Mouse (Mus musculus) CD8-positive naive resting alpha-beta T cell, adult 2 months (primary cell): ENCODE measurements around the gene Hoxc9.

Experiments used
- DNase-seq, 2 experiments: peaks; one replicate each; pipeline ENCODE4 v3.0.0; 2022; ENCODE audit warnings: low read depth in 2 of 2, low spot score in 2 of 2

Hoxc9 gene

DNA sequence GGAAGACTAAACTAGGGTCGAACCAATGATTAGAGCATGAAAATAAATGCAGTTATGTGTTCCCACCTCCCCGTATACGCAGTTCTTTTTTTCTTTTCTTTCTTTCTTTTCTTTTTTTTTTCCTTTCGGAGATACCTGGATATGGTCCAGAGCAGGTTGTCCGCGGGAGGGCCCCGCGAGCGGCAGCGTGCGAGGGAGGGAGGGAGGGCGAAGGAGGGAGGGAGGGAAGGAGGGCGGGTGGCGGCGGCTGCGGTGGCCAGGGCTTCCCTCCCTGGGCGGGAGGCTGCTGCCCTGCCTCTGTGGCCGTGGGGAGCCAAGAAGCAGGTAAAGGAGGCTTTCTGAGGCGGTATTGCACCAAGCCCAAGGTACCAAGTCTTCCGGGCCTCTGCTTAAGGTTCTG, at the start of gene Hoxc9:
Gene Hoxc9 (plus strand): TSS at position 269 of the 400 bp plus-strand sequence.
- DNase-seq: no peak

- no peak for DNase-seq
Measured at GRCm38 (mm10) chr15:102927032-102927645, 49.1 kb upstream of the Hoxc9 start.

GRCm38 (mm10) chr15:102931706-102932358, 44.4 kb upstream of the Hoxc9 start:
- DNase-seq: no peak

GRCm38 (mm10) chr15:102934438-102934837, 41.8 kb upstream of the Hoxc9 start:
- DNase-seq: no peak

GRCm38 (mm10) chr15:102934897-102935296, 41.3 kb upstream of the Hoxc9 start:
- DNase-seq: no peak

DNA sequence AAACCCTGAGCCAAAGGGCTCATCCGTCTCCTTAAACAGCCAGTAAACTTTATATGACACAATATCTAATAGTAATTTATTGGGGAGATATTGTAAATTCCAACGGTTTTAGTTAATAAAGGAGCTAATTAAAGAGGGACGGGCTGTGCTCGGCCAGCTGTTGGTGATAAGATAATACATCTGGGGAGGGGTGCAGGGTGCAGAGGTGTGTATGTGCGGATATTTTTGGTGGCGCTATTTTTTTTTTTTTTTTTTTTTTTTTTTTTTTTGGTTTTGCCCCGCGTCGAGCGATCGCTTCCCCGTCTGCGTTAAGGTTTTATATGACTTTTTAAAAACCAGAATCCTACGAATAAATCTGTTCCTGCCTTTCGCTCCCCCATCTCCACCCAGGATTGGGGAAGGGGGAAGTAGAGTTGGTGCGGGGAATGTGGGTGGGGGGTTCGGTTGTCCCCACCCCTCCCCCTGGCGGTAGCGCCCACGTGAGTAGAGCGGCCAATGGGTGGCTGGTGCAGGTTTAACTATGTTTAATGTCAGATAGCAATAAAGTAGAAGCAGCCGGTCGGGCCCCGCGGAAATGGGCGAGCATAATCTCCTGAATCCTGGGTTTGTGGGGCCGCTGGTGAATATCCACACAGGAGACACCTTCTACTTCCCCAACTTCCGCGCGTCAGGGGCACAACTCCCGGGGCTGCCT, 39.8 kb upstream of the Hoxc9 start, which contains the start of gene Hoxc12:
Gene Hoxc12 (plus strand): TSS at position 479 of the 694 bp plus-strand sequence.
- DNase-seq: no peak

GRCm38 (mm10) chr15:102937036-102937666, 39.1 kb upstream of the Hoxc9 start:
- no peak for DNase-seq

GRCm38 (mm10) chr15:102939256-102940155, 36.7 kb upstream of the Hoxc9 start:
- no peak for DNase-seq

- DNase-seq: no peak
Measured at GRCm38 (mm10) chr15:102942739-102943467, 33.3 kb upstream of the Hoxc9 start.

DNA sequence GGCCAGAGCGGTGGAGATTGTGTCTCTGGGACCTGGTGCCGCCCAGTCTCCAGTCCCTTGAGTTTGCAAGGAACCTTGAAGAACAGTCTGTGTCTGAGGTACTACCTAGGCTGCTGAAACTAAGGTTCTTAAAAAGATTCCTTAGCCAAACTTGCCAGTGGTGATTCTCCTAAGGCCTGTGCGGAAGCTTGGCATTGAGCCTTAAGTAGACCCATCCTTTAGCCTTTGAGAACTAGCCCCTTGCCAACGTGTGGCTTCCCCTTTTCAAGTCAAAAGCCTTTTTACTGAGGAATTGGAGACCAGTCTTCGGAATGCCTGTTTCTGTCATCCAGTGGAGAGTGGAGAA, 32.8 kb upstream of the Hoxc9 start:
- no peak for DNase-seq

DNA sequence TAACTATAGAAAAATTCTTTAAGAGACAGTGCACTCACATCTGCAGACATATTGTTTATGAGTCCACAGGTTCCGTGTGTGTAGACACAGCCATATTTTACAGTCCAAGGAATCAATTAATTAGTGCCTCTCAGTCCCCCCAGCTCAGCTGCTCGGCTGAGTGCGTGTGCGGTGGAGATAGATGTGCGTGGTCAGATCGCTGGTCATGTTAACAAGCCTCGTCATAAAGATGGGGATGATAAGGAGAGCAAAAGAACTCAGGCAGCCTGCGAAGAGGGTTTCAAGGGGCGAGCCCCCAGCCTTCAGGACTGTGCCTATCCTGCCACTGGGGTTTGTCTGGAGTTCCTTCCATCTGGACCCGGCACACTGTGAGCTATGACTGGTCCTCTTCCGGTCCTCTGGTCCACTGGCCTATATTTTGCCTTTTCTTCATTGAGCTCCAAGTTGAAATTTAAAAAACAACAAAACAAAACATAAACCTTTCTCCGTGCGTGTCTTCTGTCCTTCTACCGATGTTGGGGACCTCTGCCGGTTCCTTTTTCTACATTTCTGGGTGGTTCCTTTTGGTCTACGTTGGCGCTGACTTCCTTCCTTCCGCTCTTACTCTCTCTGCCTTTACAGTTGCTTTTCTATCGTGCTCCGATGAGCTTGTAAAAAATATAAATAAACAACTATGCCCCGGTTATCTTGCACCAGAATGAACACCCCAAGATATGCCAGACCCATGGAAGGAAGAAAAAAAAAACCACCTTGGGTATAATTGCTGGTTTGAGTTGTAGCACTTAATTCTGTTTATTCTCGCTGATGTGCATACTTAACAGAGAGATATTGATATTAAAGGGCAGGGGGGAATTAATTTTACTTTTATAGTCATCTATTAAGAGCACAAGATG, 30.8 kb upstream of the Hoxc9 start:
- no peak for DNase-seq

- DNase-seq: no peak
Measured at GRCm38 (mm10) chr15:102947276-102947675, 29.0 kb upstream of the Hoxc9 start.

DNA sequence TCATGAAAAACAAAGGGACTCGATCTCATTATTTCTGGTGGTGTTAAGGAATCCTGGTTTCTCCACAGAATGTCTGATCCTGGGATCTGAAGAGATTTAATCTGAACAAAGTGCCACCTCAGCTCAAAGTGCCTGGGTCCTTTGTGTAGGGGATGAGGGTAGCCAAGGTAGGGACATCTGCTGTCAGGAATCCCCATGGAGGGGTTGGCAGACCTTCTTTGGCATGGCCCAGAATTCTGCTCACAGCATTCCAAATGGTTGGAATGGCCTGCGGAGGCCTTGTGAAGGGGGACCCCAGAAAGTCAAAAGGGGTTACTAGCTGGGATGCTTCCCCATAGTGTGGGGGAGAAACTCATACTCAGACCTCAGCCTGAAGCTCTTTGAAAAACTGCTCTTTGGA, 27.4 kb upstream of the Hoxc9 start:
- DNase-seq: no peak

DNA sequence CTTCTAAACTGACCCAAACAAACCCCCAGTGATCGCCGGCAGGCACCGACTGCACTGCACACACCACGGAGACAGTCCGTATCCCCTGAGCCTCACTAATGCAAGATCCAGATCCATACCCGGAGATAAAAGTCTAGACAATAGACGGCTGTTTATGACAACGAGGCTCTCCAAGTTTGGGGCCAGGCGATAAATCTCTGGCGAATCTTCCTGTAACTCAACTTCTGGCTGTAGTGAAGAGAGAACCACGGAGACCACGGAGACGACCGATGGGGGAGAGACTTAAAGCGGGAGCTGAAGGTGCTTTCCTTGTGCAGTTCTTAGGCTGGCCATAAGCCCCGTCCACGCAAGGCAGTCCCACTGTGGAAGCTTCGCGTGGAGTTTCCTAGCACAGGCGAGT, 26.5 kb upstream of the Hoxc9 start:
- no peak for DNase-seq

GRCm38 (mm10) chr15:102950877-102951276, 25.4 kb upstream of the Hoxc9 start:
- no peak for DNase-seq

DNA sequence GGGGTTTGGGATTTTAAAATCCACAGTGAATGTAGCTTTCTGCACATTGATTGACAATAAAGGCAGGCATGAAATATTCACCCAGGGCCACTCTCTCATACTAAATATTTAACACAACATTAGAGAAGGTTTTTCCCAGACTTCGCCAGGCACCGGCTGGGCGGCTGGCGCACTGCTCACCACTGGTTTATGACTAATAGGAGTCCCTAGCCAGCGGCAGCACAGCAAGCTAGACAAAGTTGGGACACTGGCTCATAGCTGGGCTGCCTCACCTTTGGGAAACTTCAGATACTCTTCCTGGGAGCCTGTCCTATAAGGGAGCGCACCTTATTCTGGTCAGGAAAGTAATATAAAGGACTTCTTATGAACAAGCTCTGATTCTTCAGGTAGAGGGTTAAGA, 22.7 kb upstream of the Hoxc9 start:
- DNase-seq: no peak

GRCm38 (mm10) chr15:102954192-102955006, 21.8 kb upstream of the Hoxc9 start, which contains the start of gene Hoxc11:
Hoxc11 (plus strand) TSS chr15:102954427.
- no peak for DNase-seq

GRCm38 (mm10) chr15:102955007-102955382, 21.2 kb upstream of the Hoxc9 start:
- no peak for DNase-seq
